Mouse (Mus musculus) ES-E14 (cell line): ENCODE results near the gene Zfyve16. TPM values are rescaled to one million over a fixed set of nuclear protein-coding genes. Genes with fewer than 3 reads are reported as not detected.

Source experiments
- DNase-seq: peaks from one replicate; pipeline ENCODE4 v3.0.0-alpha.2; 2013; ENCODE audit warnings: low read depth, low spot score
- H3K27ac ChIP-seq: 2 replicates; pipeline ENCODE4 v1.5.1; 2012; ENCODE audit warnings: low read depth, mild to moderate bottlenecking, low read length, moderate library complexity, mixed read lengths; ENCODE audit not compliant: poor library complexity, insufficient read depth, severe bottlenecking
- H3K36me3 ChIP-seq: 2 replicates; pipeline ENCODE4 v1.6.1; 2012; ENCODE audit warnings: mild to moderate bottlenecking, low read length, moderate library complexity, mixed read lengths; ENCODE audit not compliant: control insufficient read depth, poor library complexity, insufficient read depth, severe bottlenecking
- H3K4me1 ChIP-seq, 2 experiments: fragments of 150-350 bp in 1 of 2; sonication (generic) in 1 of 2; 2 replicates each; pipeline ENCODE4 v1.6.1; 2012; ENCODE audit warnings: low read length in 2 of 2, mild to moderate bottlenecking in 1 of 2, mixed read lengths in 1 of 2; ENCODE audit not compliant: control insufficient read depth in 2 of 2, insufficient read depth in 2 of 2, poor library complexity in 1 of 2
- H3K4me3 ChIP-seq, 2 experiments: fragments of 150-350 bp in 1 of 2; sonication (generic) in 1 of 2; 2 replicates each; pipeline ENCODE4 v1.5.1; 2012; ENCODE audit warnings: low read length in 2 of 2, low read depth in 1 of 2, mild to moderate bottlenecking in 1 of 2, mixed read lengths in 1 of 2; ENCODE audit not compliant: insufficient read depth in 1 of 2, poor library complexity in 1 of 2, severe bottlenecking in 1 of 2
- H3K9ac ChIP-seq: 2 replicates; pipeline ENCODE4 v1.6.1; 2012; ENCODE audit warnings: low read depth, mild to moderate bottlenecking, low read length, mixed read lengths; ENCODE audit not compliant: poor library complexity, insufficient read depth, severe bottlenecking
- H3K9me3 ChIP-seq: fragments of 150-350 bp; sonication (generic); 2 replicates; pipeline ENCODE4 v1.6.1; 2012; ENCODE audit warnings: low read depth, mild to moderate bottlenecking, low read length; ENCODE audit not compliant: control insufficient read depth, insufficient read depth
- CHD2 ChIP-seq: IDR thresholded peaks from 2 replicates; pipeline ENCODE4 v1.6.1; 2014; ENCODE audit warnings: mild to moderate bottlenecking, low read depth, low read length, inconsistent platforms
- HCFC1 ChIP-seq: IDR thresholded peaks from 2 replicates; pipeline ENCODE4 v1.6.1; 2012; ENCODE audit warnings: low read length, inconsistent platforms, borderline replicate concordance; ENCODE audit not compliant: insufficient read depth
- MAFK ChIP-seq: IDR thresholded peaks from 2 replicates; pipeline ENCODE4 v1.6.1; 2014; ENCODE audit warnings: mild to moderate bottlenecking, low read depth, low read length, inconsistent platforms; ENCODE audit not compliant: insufficient read depth
- ZC3H11A ChIP-seq: IDR thresholded peaks from 2 replicates; pipeline ENCODE4 v1.6.1; 2012; ENCODE audit warnings: low read depth, mild to moderate bottlenecking, inconsistent platforms, low read length, borderline replicate concordance
- ZNF384 ChIP-seq: IDR thresholded peaks from 2 replicates; pipeline ENCODE4 v1.6.1; 2012; ENCODE audit warnings: low read depth, low read length, inconsistent platforms
- in situ Hi-C, 2 experiments: fragments of 600-800 bp; cut with MboI; formaldehyde crosslinking; loops; one replicate each; pipeline ENCODE4 v1.15.1; 2025; ENCODE audit warnings: low sequenced_read_pairs in 2 of 2, inconsistent platforms in 1 of 2; ENCODE audit not compliant: unreplicated experiment in 2 of 2
- total RNA-seq: library from RNA; depleted of rRNA; stranded (reverse); fragments of 300-350 nt; gene quantifications from 2 replicates; pipeline ENCODE4 v1.2.3, GENCODE M21; 2012

Gene Zfyve16
- total RNA-seq, 1 experiment: 12.6 TPM

DNA sequence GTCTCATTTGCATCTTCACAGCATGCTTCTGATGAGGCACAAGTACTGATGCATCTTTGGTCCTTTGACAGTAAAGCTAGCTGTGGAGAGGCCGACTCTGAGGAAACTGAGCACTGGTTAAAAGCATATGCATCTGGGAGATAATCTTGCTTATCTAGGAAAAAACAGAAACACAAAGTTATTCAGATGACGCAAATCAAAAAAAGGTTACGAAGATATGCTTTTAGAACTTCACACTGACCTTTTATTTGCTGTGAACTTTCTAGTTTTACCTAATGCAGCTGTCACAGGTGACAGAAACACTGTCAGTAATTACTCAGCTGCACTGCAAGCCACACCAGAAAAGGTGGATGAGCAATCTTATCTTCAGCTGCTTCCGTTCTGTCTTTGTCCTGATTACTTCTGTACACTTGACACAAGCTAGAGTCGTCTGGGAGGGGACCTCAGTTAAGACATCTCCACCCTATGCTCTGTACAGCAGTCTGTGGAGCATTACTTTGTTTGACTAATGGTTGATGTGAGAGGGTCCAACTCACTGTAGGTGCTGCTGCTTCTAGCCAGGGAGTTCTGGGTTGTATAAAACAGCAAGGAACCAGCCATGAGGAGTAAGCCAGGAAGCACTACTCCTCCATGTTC is 7.4 kb downstream of the Zfyve16 start:
- DNase-seq: no peak
- TF ChIP-seq HCFC1 (no peak), ZC3H11A (no peak), CHD2 (no peak)
- no peaks in the 10 kb centered on the region for H3K36me3 ChIP-seq

DNA sequence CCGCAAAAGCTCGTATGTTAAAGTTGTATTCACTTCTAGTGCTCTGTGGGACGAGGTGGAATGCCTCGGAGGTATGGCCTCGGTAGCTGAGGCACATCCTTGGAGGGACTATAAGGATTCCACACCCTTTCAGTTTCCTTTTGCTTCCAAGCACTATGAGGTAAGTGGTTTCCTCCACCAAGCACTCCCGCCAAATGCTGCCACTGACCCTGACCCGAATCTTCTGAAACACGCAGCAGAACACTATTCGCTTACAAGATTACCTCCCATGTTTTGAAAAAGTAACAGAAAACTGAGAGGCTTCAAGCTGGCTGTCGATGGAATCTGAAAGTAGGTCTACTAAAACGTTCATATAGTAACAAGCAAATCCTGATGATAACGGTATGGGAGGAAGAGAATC is 25.8 kb downstream of the Zfyve16 start:
- no peak overlapping the region for H3K4me3 ChIP-seq
- H3K4me1 ChIP-seq: no peaks in the 10 kb centered on the region
- no peak for DNase-seq
- TF ChIP-seq HCFC1 (no peak), MAFK (no peak), ZC3H11A (no peak), CHD2 (no peak), ZNF384 (no peak)
- no peak overlapping the region for H3K9ac ChIP-seq
- H3K9me3 ChIP-seq: no peaks in the 10 kb centered on the region
- in situ Hi-C loops: no loop called here
- no peaks in the 10 kb centered on the region for H3K36me3 ChIP-seq
- H3K27ac ChIP-seq: no peak overlapping the region

More for the DNA sequence above, 7.4 kb downstream of the Zfyve16 start:
- Histone ChIP-seq H3K4me1 (no peaks in the 10 kb centered on the region), H3K9ac (no peak overlapping the region), H3K27ac (no peak overlapping the region), H3K9me3 (no peaks in the 10 kb centered on the region), H3K4me3 (no peak overlapping the region)
- in situ Hi-C loops: no loop called here

DNA sequence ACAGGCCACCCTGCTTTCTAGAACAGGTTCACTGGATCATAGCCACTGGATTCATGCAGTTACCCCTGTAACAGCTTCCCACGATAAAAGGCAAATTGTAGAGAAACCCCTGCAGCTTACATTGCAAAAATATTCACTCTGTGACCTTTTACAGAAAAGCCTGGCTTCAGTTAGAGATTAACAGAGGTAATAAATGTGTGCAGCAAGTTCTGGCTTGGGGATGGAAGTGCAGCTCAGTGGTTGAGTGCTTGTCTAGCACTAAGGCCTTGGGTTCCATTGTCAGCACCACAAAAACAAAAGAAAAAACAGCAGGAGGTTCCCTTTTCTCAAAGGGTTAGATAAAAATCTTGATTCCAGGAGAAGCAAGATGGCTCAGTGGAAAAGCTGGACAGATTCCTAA is 38.7 kb downstream of the Zfyve16 start:
- no peaks in the 10 kb centered on the region for H3K36me3 ChIP-seq
- H3K4me3 ChIP-seq: no peak overlapping the region
- TF ChIP-seq ZNF384 (no peak), CHD2 (no peak), HCFC1 (no peak), MAFK (no peak), ZC3H11A (no peak)
- DNase-seq: no peak
- in situ Hi-C loops: no loop called here
- H3K27ac ChIP-seq: no peak overlapping the region
- H3K4me1 ChIP-seq: no peaks in the 10 kb centered on the region
- no peaks in the 10 kb centered on the region for H3K9me3 ChIP-seq
- no peak overlapping the region for H3K9ac ChIP-seq

DNA sequence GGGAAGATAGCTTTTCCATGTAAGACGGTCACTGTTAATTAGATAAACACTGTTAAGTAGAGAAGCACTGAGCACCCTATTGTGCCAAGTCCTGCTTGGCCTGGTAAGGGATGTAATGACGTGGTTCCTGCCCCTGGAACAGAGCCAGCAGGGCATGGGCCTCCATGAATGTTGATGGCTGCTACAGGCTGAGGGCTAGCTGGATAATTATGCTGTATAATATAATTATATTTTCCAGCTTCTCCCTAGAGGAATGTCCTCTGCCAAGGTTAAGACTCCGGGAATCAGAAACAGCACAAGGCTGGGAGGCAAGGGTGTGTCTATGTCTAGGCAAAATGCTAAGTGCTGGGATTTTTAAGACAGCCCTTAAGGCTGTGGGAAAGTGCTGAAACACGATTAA is 39.9 kb downstream of the Zfyve16 start:
- no peak overlapping the region for H3K27ac ChIP-seq
- no peak overlapping the region for H3K9ac ChIP-seq
- no peak for DNase-seq
- no peaks in the 10 kb centered on the region for H3K36me3 ChIP-seq
- H3K9me3 ChIP-seq: no peaks in the 10 kb centered on the region
- in situ Hi-C loops: no loop called here
- no peak overlapping the region for H3K4me3 ChIP-seq
- H3K4me1 ChIP-seq: no peaks in the 10 kb centered on the region
- no peak for TF ChIP-seq HCFC1
- no peak for TF ChIP-seq ZNF384
- no peak for TF ChIP-seq CHD2
- TF ChIP-seq ZC3H11A: no peak
- no peak for TF ChIP-seq MAFK

DNA sequence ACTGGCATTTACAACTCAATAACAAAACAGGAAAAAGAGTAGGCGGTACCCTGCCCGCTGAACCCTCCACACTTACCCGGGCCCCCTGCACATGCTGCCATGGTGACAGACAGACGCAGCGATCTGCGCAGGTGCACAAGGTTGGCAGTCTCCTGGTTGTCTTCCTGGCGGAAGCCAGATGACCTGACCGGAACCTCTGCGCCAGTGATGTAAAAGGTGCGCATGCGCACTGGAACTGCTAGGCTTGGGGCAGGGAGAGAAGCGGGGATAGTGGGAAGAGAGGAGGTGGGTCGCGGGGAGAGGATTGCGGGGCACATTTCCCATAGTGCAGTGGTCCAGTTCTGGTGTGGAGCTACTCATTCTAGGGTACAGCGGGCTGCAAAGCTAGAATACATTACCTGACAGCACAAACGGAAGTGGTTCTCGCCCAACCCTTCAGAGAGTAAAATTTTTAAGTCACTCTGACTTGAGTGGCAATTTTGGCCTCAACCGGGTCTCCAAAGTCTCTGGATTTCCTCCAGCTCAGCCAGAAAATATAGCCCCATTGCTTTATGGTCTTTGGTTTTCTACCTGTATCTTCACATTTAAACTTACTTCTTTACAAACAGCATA is 46.7 kb downstream of the Zfyve16 start, which contains the start of gene Fam151b:
Fam151b (minus strand) TSS at position 164 of the 612 bp plus-strand sequence.
- no peaks in the 10 kb centered on the region for H3K4me1 ChIP-seq
- H3K9me3 ChIP-seq: no peaks in the 10 kb centered on the region
- 0 out of 2 replicates have a peak within 1 kb of the TSS, but pooled peaks have one; percentile 57 for H3K9ac ChIP-seq
- TF ChIP-seq CHD2: no peak
- no peak for TF ChIP-seq ZNF384
- no peak for TF ChIP-seq MAFK
- no peak; the same call in 1 of the 2 replicates for TF ChIP-seq HCFC1
- TF ChIP-seq ZC3H11A: no peak
- no peaks in the 10 kb centered on the region for H3K36me3 ChIP-seq
- DNase-seq: peak; percentile 94
- in situ Hi-C loops: no loop called here
- H3K4me3 ChIP-seq: peak within 1 kb of the TSS; percentile 33 to 38; a peak in 3 of 4 replicates
- H3K27ac ChIP-seq: no peak within 1 kb of the TSS
